Mouse (Mus musculus): Measurements from ENCODE around the gene Zfp691. TPM values are rescaled to one million over a fixed set of nuclear protein-coding genes. Genes with fewer than 3 reads are reported as not detected.
A peak's percentile ranks its signal among the peaks of the same experiment; 100 is the strongest.

Gene Zfp691
- polyA plus RNA-seq, 1 experiment from 2014 or later = 7.8 TPM

DNA sequence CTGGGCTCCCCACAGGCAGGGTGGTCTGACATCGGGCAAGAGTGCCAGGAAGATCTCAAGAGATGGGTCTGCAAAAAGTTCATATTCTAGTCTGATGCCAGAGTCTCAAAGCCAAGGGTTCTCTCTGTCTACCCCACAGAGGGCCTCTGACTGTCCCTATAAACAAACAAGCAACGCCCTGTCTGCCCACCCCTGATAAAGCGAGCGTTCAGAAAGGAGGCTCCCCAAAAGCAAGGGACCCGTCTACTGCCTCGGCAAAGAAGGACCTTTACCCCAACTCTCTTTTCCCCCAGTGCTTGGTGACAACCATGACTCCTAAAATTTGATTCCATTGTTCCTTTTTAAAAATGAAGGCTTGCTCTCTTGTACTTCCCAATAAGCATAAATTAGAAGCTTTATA is 15.9 kb upstream of the Zfp691 start, which contains the start of gene Ermap:
Gene Ermap, minus strand, starts transcription at position 148 of the 400 bp plus-strand sequence.
- ATAC-seq (ENCODE audit: borderline replicate concordance, extremely low read depth, low FRiP score, low TSS enrichment) = no peak
- WGBS = 60% methylated on average over 6 of the region's 6 CpGs
- Histone ChIP-seq H3K27me3 (0 out of 2 replicates have a peak, but pooled peaks cover 5% of the 10 kb centered on the region), H3K4me3 (no peak within 1 kb of the TSS), H3K4me2 (no peak within 1 kb of the TSS), H3K27ac (no peak within 1 kb of the TSS), H3K36me3 (no peaks in the 10 kb centered on the region), H3K9ac (no peak within 1 kb of the TSS), H3K9me3 (no peaks in the 10 kb centered on the region), H3K4me1 (no peaks in the 10 kb centered on the region)

- H3K4me2 ChIP-seq = no peak overlapping the region
- no peak overlapping the region for H3K4me3 ChIP-seq
- 0 out of 2 replicates have a peak, but pooled peaks cover 5% of the 10 kb centered on the region for H3K27me3 ChIP-seq
- no peak overlapping the region for H3K9ac ChIP-seq
- no peak overlapping the region for H3K27ac ChIP-seq
- no peaks in the 10 kb centered on the region for H3K4me1 ChIP-seq
- WGBS = 68% methylated on average over 6 of the region's 6 CpGs
- H3K9me3 ChIP-seq = no peaks in the 10 kb centered on the region
- no peak for ATAC-seq (ENCODE audit: borderline replicate concordance, extremely low read depth, low FRiP score, low TSS enrichment)
- no peaks in the 10 kb centered on the region for H3K36me3 ChIP-seq
These were observed 15.4 kb upstream of the Zfp691 start for GRCm38 (mm10) chr4:119189392-119189791.

GRCm38 (mm10) chr4:119188060-119188785 is 14.2 kb upstream of the Zfp691 start:
- H3K9ac ChIP-seq = no peak overlapping the region
- H3K36me3 ChIP-seq = no peaks in the 10 kb centered on the region
- 0 out of 2 replicates have a peak, but pooled peaks cover 5% of the 10 kb centered on the region for H3K27me3 ChIP-seq
- 38% methylated on average over 11 of the region's 11 CpGs for WGBS
- H3K9me3 ChIP-seq = no peaks in the 10 kb centered on the region
- H3K4me3 ChIP-seq = no peak overlapping the region
- no peaks in the 10 kb centered on the region for H3K4me1 ChIP-seq
- H3K4me2 ChIP-seq = no peak overlapping the region
- no peak for ATAC-seq (ENCODE audit: borderline replicate concordance, extremely low read depth, low FRiP score, low TSS enrichment)
- no peak overlapping the region for H3K27ac ChIP-seq

GRCm38 (mm10) chr4:119185771-119186170 is 11.8 kb upstream of the Zfp691 start:
- no peak for ATAC-seq (ENCODE audit: borderline replicate concordance, extremely low read depth, low FRiP score, low TSS enrichment)
- no peak overlapping the region for H3K27ac ChIP-seq
- H3K4me1 ChIP-seq = no peaks in the 10 kb centered on the region
- no peaks in the 10 kb centered on the region for H3K9me3 ChIP-seq
- H3K4me3 ChIP-seq = no peak overlapping the region
- H3K27me3 ChIP-seq = 0 out of 2 replicates have a peak, but pooled peaks cover 5% of the 10 kb centered on the region
- H3K36me3 ChIP-seq = no peaks in the 10 kb centered on the region
- H3K4me2 ChIP-seq = no peak overlapping the region
- 70% methylated on average over 4 of the region's 4 CpGs for WGBS
- no peak overlapping the region for H3K9ac ChIP-seq

DNA sequence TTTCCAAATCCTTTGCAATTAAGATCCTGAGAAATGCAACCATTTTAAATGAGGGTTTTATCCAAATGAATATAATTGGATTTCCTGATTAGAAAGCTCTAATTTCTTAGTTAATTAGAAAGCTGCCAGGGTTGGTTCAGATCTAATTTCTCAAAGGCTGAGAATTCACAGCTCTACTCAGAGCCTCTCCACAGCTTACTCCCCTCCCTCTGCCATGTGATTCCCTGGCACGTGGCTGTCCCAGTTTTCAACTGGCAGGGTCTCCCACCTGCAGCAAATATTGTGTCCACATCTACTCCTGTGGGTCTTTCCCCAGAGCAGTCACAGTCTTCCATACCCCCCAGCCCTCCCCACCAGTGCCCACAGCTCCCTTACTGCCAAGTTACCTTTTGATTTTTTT is 9.5 kb upstream of the Zfp691 start:
- Histone ChIP-seq H3K9me3 (no peaks in the 10 kb centered on the region), H3K4me1 (no peaks in the 10 kb centered on the region), H3K36me3 (no peaks in the 10 kb centered on the region), H3K27ac (no peak overlapping the region), H3K4me3 (no peak overlapping the region), H3K4me2 (no peak overlapping the region), H3K27me3 (0 out of 2 replicates have a peak, but pooled peaks cover 1% of the 10 kb centered on the region), H3K9ac (no peak overlapping the region)
- WGBS = 21% methylated on average over 1 of the region's 1 CpGs
- ATAC-seq (ENCODE audit: borderline replicate concordance, extremely low read depth, low FRiP score, low TSS enrichment) = no peak

DNA sequence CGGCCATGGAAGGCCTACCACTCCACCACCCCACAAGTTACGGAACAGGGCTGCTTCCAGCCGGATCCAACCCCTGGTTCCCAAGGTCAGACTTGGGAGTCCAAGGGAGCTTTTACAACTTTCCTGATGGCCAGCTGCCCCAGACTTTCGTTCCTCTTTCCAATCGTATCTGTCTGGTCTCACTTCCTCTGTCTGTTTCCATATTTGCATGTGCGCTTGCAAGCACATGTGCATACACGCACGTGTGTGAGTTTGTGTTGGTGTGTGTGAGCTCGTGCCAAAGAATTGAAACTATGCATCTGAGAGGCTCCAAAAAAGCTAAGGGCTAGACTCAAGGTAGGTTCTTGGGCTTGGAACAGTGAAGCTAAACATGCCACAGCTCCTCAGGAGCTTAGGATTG is 7.5 kb upstream of the Zfp691 start:
- Histone ChIP-seq H3K4me3 (no peak overlapping the region), H3K27me3 (no peaks in the 10 kb centered on the region), H3K9me3 (no peaks in the 10 kb centered on the region), H3K4me1 (no peaks in the 10 kb centered on the region), H3K4me2 (no peak overlapping the region), H3K9ac (no peak overlapping the region), H3K27ac (no peak overlapping the region), H3K36me3 (no peaks in the 10 kb centered on the region)
- WGBS = 86% methylated on average over 9 of the region's 9 CpGs
- ATAC-seq (ENCODE audit: borderline replicate concordance, extremely low read depth, low FRiP score, low TSS enrichment) = no peak

DNA sequence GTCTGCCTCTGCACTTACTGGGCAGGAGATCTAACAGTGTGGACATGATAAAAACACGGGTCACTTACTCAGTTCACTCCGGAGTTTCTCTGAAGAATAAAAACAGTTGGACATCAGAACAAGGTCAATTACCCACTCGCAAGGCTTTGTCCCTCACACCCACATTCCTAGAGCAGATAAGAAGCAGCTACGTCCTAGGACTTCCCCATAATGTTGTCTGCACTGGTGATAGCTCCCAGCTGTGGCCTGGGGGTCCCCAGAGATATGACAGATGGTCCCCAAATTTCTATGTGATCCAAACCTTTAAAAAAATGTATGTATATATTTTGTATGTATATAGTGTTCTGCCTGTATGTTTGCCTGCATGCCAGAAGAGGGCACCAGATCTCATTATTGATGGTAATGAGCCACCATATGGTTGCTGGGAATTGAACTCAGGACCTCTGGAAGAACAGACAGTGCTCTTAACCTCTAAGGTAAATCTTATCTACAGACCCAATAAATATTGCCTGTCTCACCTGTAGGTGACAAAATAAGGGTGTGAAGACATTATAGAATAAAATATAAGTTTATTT is 6.2 kb upstream of the Zfp691 start:
- H3K4me1 ChIP-seq = no peaks in the 10 kb centered on the region
- no peak overlapping the region for H3K27ac ChIP-seq
- 42% methylated on average over 4 of the region's 4 CpGs for WGBS
- no peak overlapping the region for H3K4me3 ChIP-seq
- ATAC-seq (ENCODE audit: borderline replicate concordance, extremely low read depth, low FRiP score, low TSS enrichment) = no peak
- H3K9ac ChIP-seq = no peak overlapping the region
- no peaks in the 10 kb centered on the region for H3K27me3 ChIP-seq
- no peaks in the 10 kb centered on the region for H3K36me3 ChIP-seq
- H3K9me3 ChIP-seq = no peaks in the 10 kb centered on the region
- no peak overlapping the region for H3K4me2 ChIP-seq

DNA sequence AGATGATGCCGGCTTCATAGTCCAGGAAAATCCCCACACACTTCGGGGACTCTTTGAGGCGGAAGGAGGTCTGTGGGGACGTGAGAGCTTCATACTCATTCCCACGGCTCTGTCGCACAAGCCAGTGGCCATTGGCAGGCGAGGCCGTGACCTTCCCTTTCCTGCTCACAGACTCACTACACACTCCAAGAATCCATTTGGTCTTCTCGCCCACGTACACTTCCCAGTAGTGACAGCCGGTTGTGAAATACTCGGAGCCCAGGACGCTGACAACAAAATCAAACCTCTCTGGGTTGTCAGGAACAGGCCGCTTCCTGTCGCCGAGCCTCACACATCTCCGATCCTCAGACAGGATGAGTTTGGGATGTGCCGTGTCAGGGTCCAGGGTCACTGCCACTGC is 4.3 kb upstream of the Zfp691 start:
- no peak overlapping the region for H3K9ac ChIP-seq
- H3K4me2 ChIP-seq = no peak overlapping the region
- no peaks in the 10 kb centered on the region for H3K27me3 ChIP-seq
- ATAC-seq (ENCODE audit: borderline replicate concordance, extremely low read depth, low FRiP score, low TSS enrichment) = no peak
- peaks cover 2% of the 10 kb centered on the region; the same call in 1 of the 2 replicates for H3K4me1 ChIP-seq
- no peaks in the 10 kb centered on the region for H3K9me3 ChIP-seq
- 43% methylated on average over 18 of the region's 18 CpGs for WGBS
- H3K4me3 ChIP-seq = no peak overlapping the region
- no peaks in the 10 kb centered on the region for H3K36me3 ChIP-seq
- no peak overlapping the region for H3K27ac ChIP-seq

GRCm38 (mm10) chr4:119177702-119178101 is 3.7 kb upstream of the Zfp691 start:
- 64% methylated on average over 5 of the region's 5 CpGs for WGBS
- peaks cover 8% of the 10 kb centered on the region; the same call in 1 of the 2 replicates for H3K4me1 ChIP-seq
- no peaks in the 10 kb centered on the region for H3K27me3 ChIP-seq
- H3K4me2 ChIP-seq = no peak overlapping the region
- H3K36me3 ChIP-seq = no peaks in the 10 kb centered on the region
- no peak overlapping the region for H3K27ac ChIP-seq
- H3K9ac ChIP-seq = no peak overlapping the region
- ATAC-seq (ENCODE audit: borderline replicate concordance, extremely low read depth, low FRiP score, low TSS enrichment) = no peak
- no peaks in the 10 kb centered on the region for H3K9me3 ChIP-seq
- no peak overlapping the region for H3K4me3 ChIP-seq

GRCm38 (mm10) chr4:119172919-119173650 is 910 bp downstream of the Zfp691 start:
- H3K36me3 ChIP-seq = peaks cover 21% of the 10 kb centered on the region
- H3K27ac ChIP-seq = no peak overlapping the region
- H3K4me1 ChIP-seq = peaks cover 10% of the 10 kb centered on the region; the same call in 1 of the 2 replicates
- no peaks in the 10 kb centered on the region for H3K9me3 ChIP-seq
- peak overlapping the region; percentile 82 for H3K4me3 ChIP-seq
- peak overlapping the region; percentile 73 for H3K4me2 ChIP-seq
- peak overlapping the region; percentile 90 for H3K9ac ChIP-seq
- 32% methylated on average over 18 of the region's 18 CpGs for WGBS
- H3K27me3 ChIP-seq = no peaks in the 10 kb centered on the region
- ATAC-seq (ENCODE audit: borderline replicate concordance, extremely low read depth, low FRiP score, low TSS enrichment) = no peak

DNA sequence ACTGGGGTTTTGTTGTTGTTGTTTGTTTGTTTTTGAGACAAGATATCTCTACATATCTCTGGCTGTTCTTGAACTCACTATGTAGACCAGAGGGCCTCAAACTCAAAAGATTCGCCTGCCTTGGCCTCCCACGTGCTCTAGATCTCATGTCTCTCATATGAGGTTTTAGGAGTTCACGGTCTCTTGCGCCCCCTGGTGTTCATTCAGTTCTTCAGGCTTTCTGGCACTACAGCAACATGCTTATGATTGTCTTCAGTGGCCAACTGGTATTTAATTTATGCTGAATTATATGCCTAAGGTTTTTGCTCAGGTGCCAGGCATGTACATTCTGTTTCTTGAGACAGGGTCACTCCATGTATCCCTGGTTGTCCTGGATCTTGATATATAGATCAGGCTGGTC is 6.3 kb downstream of the Zfp691 start:
- H3K36me3 ChIP-seq = peaks cover 21% of the 10 kb centered on the region
- H3K27me3 ChIP-seq = no peaks in the 10 kb centered on the region
- no peak overlapping the region for H3K27ac ChIP-seq
- no peak overlapping the region for H3K4me2 ChIP-seq
- WGBS = 7% methylated on average over 4 of the region's 4 CpGs
- H3K9me3 ChIP-seq = no peaks in the 10 kb centered on the region
- H3K4me3 ChIP-seq = no peak overlapping the region
- no peak for ATAC-seq (ENCODE audit: borderline replicate concordance, extremely low read depth, low FRiP score, low TSS enrichment)
- H3K9ac ChIP-seq = no peak overlapping the region
- H3K4me1 ChIP-seq = peaks cover 2% of the 10 kb centered on the region; the same call in 1 of the 2 replicates

GRCm38 (mm10) chr4:119167068-119167467 is 6.9 kb downstream of the Zfp691 start:
- H3K4me1 ChIP-seq = no peaks in the 10 kb centered on the region
- no peaks in the 10 kb centered on the region for H3K9me3 ChIP-seq
- H3K36me3 ChIP-seq = peaks cover 21% of the 10 kb centered on the region
- H3K4me2 ChIP-seq = no peak overlapping the region
- ATAC-seq (ENCODE audit: borderline replicate concordance, extremely low read depth, low FRiP score, low TSS enrichment) = no peak
- no peaks in the 10 kb centered on the region for H3K27me3 ChIP-seq
- no peak overlapping the region for H3K4me3 ChIP-seq
- H3K9ac ChIP-seq = no peak overlapping the region
- WGBS = 73% methylated on average over 4 of the region's 4 CpGs
- H3K27ac ChIP-seq = no peak overlapping the region
